Mouse (Mus musculus) bone marrow macrophage, adult 2 months (primary cell): ENCODE measurements around the gene Tmem231. TPM values are rescaled to one million over a fixed set of nuclear protein-coding genes. Genes with fewer than 3 reads are reported as not detected.

ENCODE experiments used
- H3K27ac ChIP-seq: 2 replicates; pipeline ENCODE4 v1.5.1; 2012; ENCODE audit warnings: low read depth, low read length; ENCODE audit not compliant: insufficient read depth
- H3K4me1 ChIP-seq: 2 replicates; pipeline ENCODE4 v1.6.1; 2012; ENCODE audit warnings: low read length; ENCODE audit not compliant: control insufficient read depth, insufficient read depth
- H3K4me3 ChIP-seq: 2 replicates; pipeline ENCODE4 v1.5.1; 2012; ENCODE audit warnings: mild to moderate bottlenecking, low read length, moderate library complexity; ENCODE audit not compliant: insufficient read depth
- CTCF ChIP-seq: IDR thresholded peaks from 2 replicates; pipeline ENCODE4 v1.5.1; 2012; ENCODE audit warnings: low read depth, mild to moderate bottlenecking, low read length, moderate library complexity
- POLR2A ChIP-seq: IDR thresholded peaks from 2 replicates; pipeline ENCODE4 v1.6.1; 2012; ENCODE audit warnings: mild to moderate bottlenecking, low read depth, low read length, borderline replicate concordance
- polyA plus RNA-seq: library from polyadenylated mRNA; stranded (reverse); fragments of >200 nt; gene quantifications from 2 replicates; pipeline ENCODE4 v1.2.4, GENCODE M21; 2012; ENCODE audit not compliant: missing spikeins, insufficient read depth, insufficient read length

Gene Tmem231
- polyA plus RNA-seq, 1 experiment: 0.92 TPM

DNA sequence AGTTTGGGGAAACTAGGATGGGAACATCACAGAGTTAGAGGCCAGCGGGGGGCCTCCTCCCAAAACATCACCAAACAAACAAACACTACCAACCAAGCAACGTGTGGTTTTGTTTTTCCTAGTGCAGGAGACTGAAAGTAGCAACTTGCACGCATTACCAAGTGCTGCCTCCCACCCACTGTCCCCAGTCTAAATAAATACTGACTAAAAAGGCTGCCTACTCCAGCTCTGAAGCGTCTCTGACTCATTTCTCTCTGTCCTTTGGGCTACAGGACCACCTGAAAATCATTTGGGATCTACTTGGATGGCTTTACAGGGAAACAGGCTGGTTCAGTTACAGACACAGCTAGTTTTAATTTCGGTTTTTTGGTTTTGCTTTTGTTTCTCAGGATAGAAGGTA is 30.7 kb upstream of the Tmem231 start:
- Histone ChIP-seq H3K4me3 (no peak overlapping the region), H3K4me1 (no peaks in the 10 kb centered on the region)
- no peak for TF ChIP-seq CTCF
- TF ChIP-seq POLR2A: no peak

DNA sequence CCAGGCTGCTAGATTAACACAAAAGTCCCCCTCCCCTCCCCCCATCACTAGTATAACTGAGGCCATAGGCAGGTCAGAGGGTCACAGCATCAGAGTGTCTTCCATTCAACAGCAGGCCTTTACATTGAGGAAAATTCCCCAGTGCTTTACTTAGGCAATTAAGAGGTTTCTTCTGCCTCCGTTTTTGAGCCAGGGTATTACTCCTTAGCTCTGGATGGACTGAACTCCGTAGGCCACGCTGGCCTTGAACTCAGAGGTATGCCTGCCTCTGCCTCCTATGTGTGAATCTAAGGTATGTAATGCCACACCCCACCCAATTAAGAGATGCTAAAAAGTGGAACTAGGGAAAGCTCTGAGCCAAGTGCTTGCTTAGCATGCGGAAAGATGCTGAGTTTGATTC is 29.9 kb upstream of the Tmem231 start:
- H3K27ac ChIP-seq: no peak overlapping the region
- TF ChIP-seq POLR2A (no peak), CTCF (no peak)
- no peak overlapping the region for H3K4me3 ChIP-seq
- H3K4me1 ChIP-seq: no peaks in the 10 kb centered on the region

More for the DNA sequence above, 30.7 kb upstream of the Tmem231 start:
- H3K27ac ChIP-seq: no peak overlapping the region

DNA sequence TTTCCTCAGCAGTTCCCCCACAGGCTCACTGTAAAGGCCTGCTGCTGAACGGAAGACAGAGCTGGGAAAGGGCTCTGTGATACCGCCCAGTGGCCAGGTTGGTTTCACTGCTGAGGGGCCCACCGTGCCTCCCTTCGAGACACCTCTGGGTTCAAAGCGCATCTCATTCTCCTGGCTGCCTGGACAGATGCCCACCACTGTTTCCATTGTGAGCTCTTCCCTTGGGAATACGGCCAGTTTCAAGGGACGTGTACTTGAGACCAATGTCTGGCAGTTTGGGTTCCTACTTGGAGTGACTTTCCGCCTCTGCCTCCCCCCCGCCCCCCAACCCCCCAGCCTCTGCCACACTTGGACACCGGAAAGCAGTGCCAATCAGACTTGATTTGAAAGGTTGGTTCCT is 29.4 kb upstream of the Tmem231 start:
- Histone ChIP-seq H3K4me1 (no peaks in the 10 kb centered on the region), H3K4me3 (no peak overlapping the region), H3K27ac (no peak overlapping the region)
- TF ChIP-seq POLR2A (no peak), CTCF (no peak)

DNA sequence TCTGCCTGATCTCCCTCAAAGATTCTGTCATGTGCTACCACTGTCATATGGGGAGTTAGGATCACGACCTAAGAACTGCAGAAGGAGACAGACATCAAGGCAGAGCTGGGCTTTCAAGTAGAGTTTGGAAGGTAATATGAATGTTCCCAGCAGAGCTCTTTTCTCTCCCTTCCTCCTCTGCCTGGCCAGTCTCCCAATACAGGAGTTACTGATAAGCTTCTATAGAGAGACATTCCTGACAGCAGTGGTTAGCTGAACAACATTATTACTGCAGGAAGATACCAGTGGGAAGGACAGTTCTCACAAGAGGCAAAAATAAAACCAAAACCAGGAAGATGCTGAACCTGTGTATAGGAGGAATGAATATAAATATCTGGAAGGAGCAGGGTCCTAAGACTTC is 28.9 kb upstream of the Tmem231 start:
- no peak overlapping the region for H3K4me3 ChIP-seq
- TF ChIP-seq POLR2A (no peak), CTCF (no peak)
- H3K4me1 ChIP-seq: no peaks in the 10 kb centered on the region
- H3K27ac ChIP-seq: no peak overlapping the region

DNA sequence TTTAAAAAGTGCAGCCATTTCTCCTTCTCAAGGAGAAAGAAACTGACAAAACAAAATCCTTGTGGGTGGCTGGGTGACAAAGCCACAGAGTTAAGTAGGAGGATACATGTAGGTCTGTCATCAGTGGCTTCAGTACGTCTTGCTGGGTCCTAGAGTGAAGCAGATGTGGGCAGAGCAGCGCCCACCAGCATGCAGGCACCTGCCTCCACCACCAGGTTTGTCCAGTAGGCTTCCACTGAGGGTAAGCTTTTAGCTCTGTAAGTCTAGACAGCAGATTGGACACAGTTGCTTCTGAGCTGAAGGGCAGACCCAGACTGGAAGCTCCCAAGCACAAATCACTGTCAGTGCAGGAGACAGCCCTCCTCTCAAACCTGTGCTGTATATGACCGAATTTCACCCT is 27.6 kb upstream of the Tmem231 start:
- Histone ChIP-seq H3K27ac (no peak overlapping the region), H3K4me3 (no peak overlapping the region), H3K4me1 (no peaks in the 10 kb centered on the region)
- TF ChIP-seq CTCF (no peak), POLR2A (no peak)

DNA sequence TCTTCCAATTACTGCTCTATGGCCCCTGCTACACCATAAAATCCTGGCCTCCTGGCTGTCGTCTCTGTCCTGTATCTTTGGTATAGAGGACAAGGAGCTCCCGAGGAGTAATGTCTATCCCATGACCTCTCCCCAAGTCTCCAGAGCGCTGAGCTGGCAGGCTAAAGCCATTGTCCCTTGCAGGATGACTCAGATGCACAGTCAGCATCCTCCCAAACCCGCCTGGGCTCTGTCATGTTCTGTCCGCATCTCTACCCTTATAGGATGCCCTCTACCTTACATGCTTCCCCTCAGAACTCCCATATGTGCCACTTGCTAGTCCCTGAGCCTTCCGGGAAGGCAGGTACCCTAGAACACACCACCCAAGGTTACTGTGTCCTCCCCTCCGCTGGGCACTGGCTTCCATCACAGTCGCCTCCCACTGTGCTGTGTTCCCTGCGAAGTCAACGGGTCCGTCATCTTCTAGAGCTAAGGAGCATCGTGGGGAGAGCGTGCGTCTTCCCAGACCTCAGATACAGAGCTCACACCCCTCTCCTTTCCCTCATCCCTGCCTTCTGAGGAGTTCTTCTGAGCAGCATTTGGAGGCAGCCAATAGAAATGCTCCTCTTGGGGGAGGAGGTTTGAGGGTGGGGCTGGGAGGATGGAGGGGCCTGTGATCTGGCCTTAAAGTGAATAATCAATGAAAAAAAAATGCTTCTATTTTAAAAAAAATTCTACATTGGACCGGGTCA is 27.1 kb upstream of the Tmem231 start:
- Histone ChIP-seq H3K4me3 (no peak overlapping the region), H3K4me1 (no peaks in the 10 kb centered on the region), H3K27ac (no peak overlapping the region)
- TF ChIP-seq POLR2A (no peak), CTCF (no peak)

DNA sequence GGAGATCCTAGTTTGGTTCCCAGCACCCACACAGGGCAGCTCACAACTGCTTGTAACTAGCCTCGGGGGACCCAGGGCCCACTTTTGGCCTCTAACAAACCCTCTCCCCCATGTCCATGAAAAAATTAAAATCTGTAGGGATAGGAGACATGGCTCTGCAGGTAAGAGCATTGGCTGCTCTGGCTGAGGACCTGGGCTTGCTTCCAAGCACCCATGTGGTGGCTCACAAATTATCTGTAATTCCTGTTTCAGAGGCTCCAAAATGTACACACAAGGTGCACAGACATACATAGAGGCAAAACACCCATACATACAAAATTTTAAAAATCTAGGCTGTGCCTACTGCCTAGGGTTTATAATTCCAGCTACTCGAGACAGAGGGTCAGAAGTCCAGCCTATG is 23.6 kb upstream of the Tmem231 start:
- H3K4me3 ChIP-seq: no peak overlapping the region
- no peak overlapping the region for H3K27ac ChIP-seq
- H3K4me1 ChIP-seq: no peaks in the 10 kb centered on the region
- TF ChIP-seq CTCF: no peak
- TF ChIP-seq POLR2A: no peak

DNA sequence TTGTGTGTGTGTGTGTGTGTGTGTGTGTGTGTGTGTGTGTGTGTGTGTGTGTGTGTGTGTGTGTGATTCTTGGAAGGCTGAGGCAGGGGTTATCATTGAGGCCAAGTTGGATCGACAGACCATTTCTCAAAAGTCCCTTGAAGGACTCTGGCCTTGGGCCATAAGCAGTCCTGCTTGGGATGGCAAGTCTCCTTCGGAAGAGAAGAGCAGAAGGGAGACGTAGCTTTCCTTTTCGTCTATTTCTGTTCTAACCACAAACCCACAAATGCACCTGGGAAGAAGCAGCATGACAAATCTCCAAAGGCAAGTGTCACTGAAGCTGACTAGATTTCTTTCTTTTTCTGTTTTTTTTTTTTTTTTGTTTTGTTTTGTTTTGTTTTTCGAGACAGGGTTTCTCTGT is 22.2 kb upstream of the Tmem231 start:
- H3K27ac ChIP-seq: no peak overlapping the region
- no peaks in the 10 kb centered on the region for H3K4me1 ChIP-seq
- no peak for TF ChIP-seq POLR2A
- TF ChIP-seq CTCF: no peak
- H3K4me3 ChIP-seq: no peak overlapping the region

DNA sequence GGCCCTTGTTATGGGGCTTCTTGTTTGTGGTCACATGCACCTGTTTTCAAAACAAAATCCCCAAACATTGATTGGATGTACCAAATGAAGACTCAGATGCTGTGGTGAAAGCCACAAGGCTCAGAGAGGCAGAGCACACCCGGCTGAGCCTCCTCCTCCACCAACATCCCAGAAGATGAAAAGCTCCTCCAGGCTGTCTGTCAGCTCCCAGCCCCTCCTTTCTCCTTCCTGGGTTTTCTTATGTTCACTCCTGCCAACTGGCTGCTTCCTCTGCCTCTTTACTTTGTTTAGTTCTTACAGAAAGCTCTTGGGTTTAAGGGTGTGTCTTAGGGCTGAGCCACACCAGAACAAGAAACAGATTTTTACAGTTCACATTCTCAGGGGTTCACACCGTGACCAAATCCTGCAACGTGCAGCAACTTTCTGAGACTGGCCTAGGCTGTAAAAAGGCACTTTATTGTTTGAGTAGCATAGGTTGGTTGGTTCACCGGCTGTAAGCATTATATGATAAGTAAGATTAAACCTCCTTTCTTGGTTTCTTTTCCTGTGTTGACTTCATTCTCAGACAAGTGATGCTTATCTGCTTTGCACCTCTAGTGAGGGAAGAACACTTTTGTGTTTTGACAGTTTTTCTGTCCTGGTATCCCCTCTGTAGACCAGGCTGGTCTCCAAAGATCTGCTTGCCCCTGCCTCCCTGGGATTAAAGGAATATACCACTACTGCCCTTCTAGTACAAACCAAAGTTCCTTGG is 21.3 kb upstream of the Tmem231 start:
- H3K4me1 ChIP-seq: no peaks in the 10 kb centered on the region
- no peak overlapping the region for H3K27ac ChIP-seq
- no peak overlapping the region for H3K4me3 ChIP-seq
- TF ChIP-seq CTCF (no peak), POLR2A (no peak)

DNA sequence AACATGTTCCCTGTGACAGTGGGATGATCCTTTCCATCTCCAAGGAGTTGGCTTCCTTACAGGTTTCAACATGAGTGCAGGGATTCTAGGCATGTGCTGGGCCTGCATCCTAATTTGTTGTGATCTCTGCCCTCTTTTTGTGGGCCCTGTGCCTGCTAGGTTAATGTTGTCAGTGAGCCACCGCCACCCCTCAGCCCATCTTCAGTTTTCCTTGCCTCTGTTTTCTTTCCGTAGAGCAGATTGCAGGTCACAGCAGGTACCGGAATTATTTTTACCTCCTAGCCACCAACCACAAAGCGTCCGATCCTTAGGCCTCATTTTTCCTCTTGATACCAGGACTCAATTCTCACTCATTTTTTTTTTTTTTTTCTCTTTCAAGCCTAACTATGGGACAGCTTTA is 18.3 kb upstream of the Tmem231 start:
- TF ChIP-seq POLR2A (no peak), CTCF (no peak)
- Histone ChIP-seq H3K4me1 (peaks cover 14% of the 10 kb centered on the region), H3K27ac (no peak overlapping the region), H3K4me3 (no peak overlapping the region)

DNA sequence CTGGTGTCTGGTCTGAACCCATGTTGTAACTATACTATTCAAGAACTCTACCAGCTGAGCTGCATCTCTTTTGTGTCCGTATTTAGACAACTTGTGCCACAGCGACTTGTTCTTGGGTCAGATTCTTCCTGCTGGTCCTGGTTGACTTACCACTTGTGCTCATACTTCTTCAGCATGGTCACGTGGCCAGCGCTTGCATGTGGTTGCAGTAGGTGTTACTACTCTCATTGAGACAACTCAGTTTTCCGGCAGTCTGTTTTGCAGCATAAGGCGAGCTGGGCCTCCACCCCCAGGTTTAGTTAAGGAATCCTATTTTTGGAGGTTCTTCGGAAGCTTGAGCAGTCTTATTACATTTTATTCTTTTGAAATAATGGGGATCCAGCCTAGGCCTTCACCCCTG is 17.6 kb upstream of the Tmem231 start:
- H3K4me1 ChIP-seq: peaks cover 20% of the 10 kb centered on the region
- no peak for TF ChIP-seq POLR2A
- no peak for TF ChIP-seq CTCF
- H3K4me3 ChIP-seq: no peak overlapping the region
- H3K27ac ChIP-seq: no peak overlapping the region
